Mouse (Mus musculus) forebrain, embryonic 11.5 days (tissue): Measurements from ENCODE around the gene Adh4. TPM values are rescaled to one million over a fixed set of nuclear protein-coding genes. Genes with fewer than 3 reads are reported as not detected.

ENCODE experiments used
- ATAC-seq: fragments of 200-750 bp; cut with Nextera tagmentation; replicated peaks from 2 replicates; pipeline ENCODE4 v1.8.0; 2017; ENCODE audit warnings: moderate TSS enrichment; ENCODE audit not compliant: low FRiP score
- DNase-seq: peaks from one replicate; pipeline ENCODE4 v3.0.0-alpha.2; 2017; ENCODE audit warnings: low spot score
- H3K27ac ChIP-seq: fragments of 300-500 bp; sonication (generic); 2 replicates; pipeline ENCODE4 v1.5.1; 2014; ENCODE audit warnings: low read depth, low read length
- H3K27me3 ChIP-seq: fragments of 300-500 bp; sonication (generic); 2 replicates; pipeline ENCODE4 v1.6.1; 2014; ENCODE audit warnings: mild to moderate bottlenecking, low read length, mixed read lengths; ENCODE audit not compliant: control insufficient read depth, insufficient read depth
- H3K36me3 ChIP-seq: fragments of 300-500 bp; sonication (generic); 2 replicates; pipeline ENCODE4 v1.6.1; 2014; ENCODE audit warnings: mild to moderate bottlenecking, low read length, moderate library complexity, mixed read lengths; ENCODE audit not compliant: control insufficient read depth, insufficient read depth
- H3K4me1 ChIP-seq: fragments of 300-500 bp; sonication (generic); replicated peaks from 2 replicates; pipeline ENCODE4 v1.6.1; 2014; ENCODE audit warnings: low read length, mixed read lengths; ENCODE audit not compliant: control insufficient read depth, insufficient read depth
- H3K4me2 ChIP-seq: fragments of 300-500 bp; sonication (generic); 2 replicates; pipeline ENCODE4 v1.6.1; 2014; ENCODE audit warnings: low read depth, mild to moderate bottlenecking, low read length, moderate library complexity, mixed read lengths; ENCODE audit not compliant: severe bottlenecking
- H3K4me3 ChIP-seq: fragments of 300-500 bp; sonication (generic); 2 replicates; pipeline ENCODE4 v1.5.1; 2014; ENCODE audit warnings: low read depth, low read length
- H3K9ac ChIP-seq: fragments of 300-500 bp; sonication (generic); 2 replicates; pipeline ENCODE4 v1.6.1; 2014; ENCODE audit warnings: low read length
- H3K9me3 ChIP-seq: fragments of 300-500 bp; sonication (generic); 2 replicates; pipeline ENCODE4 v1.6.1; 2016; ENCODE audit warnings: low read length, mixed read lengths; ENCODE audit not compliant: control insufficient read depth
- WGBS: fragments of 180-500 bp; shearing (Covaris S2); extraction: QIAGEN DNeasy Blood & Tissue Kit; methylation state at CpG from one replicate; pipeline ENCODE4 v1.1.7; 2014; 5-methylcytosine and 5-hydroxymethylcytosine counted together
- polyA plus RNA-seq: library from polyadenylated mRNA; unstranded; fragments of >200 nt; fragmentation: Nextera tagmentation; extraction: Ambion mirVana; gene quantifications from 2 replicates; pipeline ENCODE4 v1.2.1, GENCODE M21; 2014

The Adh4 gene
- polyA plus RNA-seq, 1 experiment from 2014 or later, result not detected

DNA sequence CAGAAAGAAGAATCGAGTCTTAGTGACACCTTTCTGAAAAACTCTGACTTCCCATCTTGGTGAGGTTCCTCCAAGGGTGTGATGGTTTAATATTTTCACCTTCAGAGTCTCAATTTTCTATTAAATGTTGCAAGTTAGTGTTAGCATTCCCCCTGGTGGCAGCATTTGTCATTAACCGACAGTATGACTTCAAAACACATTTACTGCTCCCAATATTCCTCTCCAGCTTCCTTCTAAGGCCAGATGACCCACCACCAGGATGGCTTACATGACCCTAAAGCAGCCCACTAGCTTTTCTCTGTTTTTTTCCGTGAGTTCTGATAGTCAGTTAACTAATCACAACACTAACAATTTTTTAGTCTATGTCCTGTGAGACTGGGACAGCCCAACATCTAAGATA, 9.9 kb upstream of the Adh4 start:
- no peak for DNase-seq
- no peak overlapping the region for H3K4me3 ChIP-seq
- WGBS, result 52% methylated on average over 3 of the region's 3 CpGs
- no peaks in the 10 kb centered on the region for H3K27me3 ChIP-seq
- H3K36me3 ChIP-seq, result no peaks in the 10 kb centered on the region
- H3K27ac ChIP-seq, result no peak overlapping the region
- H3K9me3 ChIP-seq, result no peaks in the 10 kb centered on the region
- no peaks in the 10 kb centered on the region for H3K4me1 ChIP-seq
- H3K9ac ChIP-seq, result no peak overlapping the region
- no peak for ATAC-seq
- H3K4me2 ChIP-seq, result no peak overlapping the region

DNA sequence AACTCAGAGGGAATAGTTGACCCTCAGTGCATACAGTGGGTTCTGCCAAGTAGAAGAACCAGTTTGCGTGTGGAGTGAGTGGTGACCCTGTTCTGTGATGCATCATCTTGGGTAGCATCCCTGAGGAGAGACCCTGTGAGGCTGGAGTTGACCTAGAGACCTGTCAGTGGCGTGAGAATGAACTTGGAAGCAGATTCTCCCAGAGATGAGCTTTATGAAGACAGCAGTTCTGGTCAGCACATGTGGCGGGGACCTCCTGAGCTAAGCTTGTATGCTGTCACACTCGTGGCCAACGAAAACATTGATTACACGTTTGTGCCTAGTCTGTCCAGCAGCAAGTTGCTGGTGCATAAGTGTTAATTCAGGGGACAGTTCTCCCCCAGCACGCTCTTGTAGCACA, 9.4 kb upstream of the Adh4 start:
- H3K4me1 ChIP-seq, result no peaks in the 10 kb centered on the region

DNA sequence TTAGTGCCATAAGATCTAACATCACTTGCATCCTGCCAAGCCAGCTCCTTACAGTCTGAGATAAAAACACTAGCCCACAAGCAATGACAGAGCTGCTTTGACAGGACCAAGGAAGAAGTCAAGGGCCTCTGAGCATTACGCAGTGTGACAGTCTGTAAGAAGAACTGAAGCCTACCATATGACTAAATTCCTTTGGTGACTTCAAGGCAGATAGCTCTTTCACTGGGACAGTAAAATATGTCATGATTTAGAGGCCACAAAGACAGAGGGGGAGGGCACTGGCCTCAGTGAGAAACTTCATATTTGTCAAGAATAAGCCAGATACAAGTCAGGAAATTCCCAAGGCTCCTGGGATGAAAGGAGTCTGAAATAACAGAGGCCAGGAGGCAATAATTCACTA, 7.3 kb upstream of the Adh4 start:
- H3K36me3 ChIP-seq, result no peaks in the 10 kb centered on the region

More for the DNA sequence above, 9.4 kb upstream of the Adh4 start:
- Histone ChIP-seq H3K4me2 (no peak overlapping the region), H3K9ac (no peak overlapping the region), H3K9me3 (no peaks in the 10 kb centered on the region), H3K27ac (no peak overlapping the region), H3K36me3 (no peaks in the 10 kb centered on the region), H3K4me3 (no peak overlapping the region), H3K27me3 (no peaks in the 10 kb centered on the region)
- no peak for DNase-seq
- WGBS, result 85% methylated on average over 7 of the region's 7 CpGs
- ATAC-seq, result no peak

DNA sequence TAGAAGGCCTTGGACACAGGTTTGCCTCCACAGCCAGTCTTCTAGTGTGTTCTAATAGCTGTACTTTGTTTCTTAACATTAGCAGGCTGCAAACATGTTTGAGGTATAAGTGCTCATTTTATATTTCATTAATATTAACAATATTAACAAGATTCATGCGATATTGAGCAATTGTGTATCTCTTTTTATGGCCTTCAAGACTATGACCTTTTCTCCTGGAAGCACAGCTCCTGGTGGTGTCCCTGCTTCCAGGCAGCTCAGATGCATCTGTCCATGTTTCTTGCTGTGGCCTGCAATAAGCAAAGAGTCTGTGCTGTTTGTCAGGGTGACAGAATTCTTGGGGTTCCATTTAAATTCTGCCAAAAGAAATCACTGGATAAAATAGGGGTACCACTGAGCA, 5.7 kb upstream of the Adh4 start:
- ATAC-seq (no peak), DNase-seq (no peak)
- Histone ChIP-seq H3K27me3 (no peaks in the 10 kb centered on the region), H3K4me1 (no peaks in the 10 kb centered on the region), H3K9me3 (no peaks in the 10 kb centered on the region), H3K4me3 (no peak overlapping the region), H3K4me2 (no peak overlapping the region), H3K9ac (no peak overlapping the region), H3K36me3 (no peaks in the 10 kb centered on the region), H3K27ac (no peak overlapping the region)
- 82% methylated on average over 1 of the region's 1 CpGs for WGBS

More for the DNA sequence above, 7.3 kb upstream of the Adh4 start:
- Histone ChIP-seq H3K4me2 (no peak overlapping the region), H3K9me3 (no peaks in the 10 kb centered on the region), H3K4me1 (no peaks in the 10 kb centered on the region), H3K9ac (no peak overlapping the region), H3K27ac (no peak overlapping the region), H3K27me3 (no peaks in the 10 kb centered on the region), H3K4me3 (no peak overlapping the region)
- no peak for ATAC-seq
- no peak for DNase-seq
- 94% methylated on average over 1 of the region's 1 CpGs for WGBS

DNA sequence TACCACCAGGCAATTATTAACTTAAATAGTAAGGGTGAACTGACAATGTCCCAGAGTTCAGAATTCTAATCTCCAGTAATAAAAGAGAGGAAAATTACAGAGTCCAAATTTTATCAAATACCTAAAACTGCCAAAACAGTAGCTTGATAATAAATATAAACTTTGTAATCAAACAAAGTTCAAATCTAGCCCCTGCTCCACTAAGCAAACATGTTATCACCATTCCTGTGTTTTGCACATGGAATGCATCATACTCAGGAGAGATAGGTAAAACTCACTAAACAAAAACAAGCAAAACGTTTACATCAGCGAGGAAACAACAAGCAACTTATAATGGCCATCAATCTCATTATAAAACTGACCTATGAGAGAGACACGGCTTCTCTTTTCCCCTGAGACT, 5.1 kb upstream of the Adh4 start:
- WGBS, result 81% methylated on average over 3 of the region's 3 CpGs
- Histone ChIP-seq H3K27me3 (no peaks in the 10 kb centered on the region), H3K4me1 (no peaks in the 10 kb centered on the region), H3K27ac (no peak overlapping the region), H3K9ac (no peak overlapping the region), H3K4me3 (no peak overlapping the region), H3K4me2 (no peak overlapping the region), H3K36me3 (no peaks in the 10 kb centered on the region), H3K9me3 (no peaks in the 10 kb centered on the region)
- ATAC-seq (no peak), DNase-seq (no peak)

DNA sequence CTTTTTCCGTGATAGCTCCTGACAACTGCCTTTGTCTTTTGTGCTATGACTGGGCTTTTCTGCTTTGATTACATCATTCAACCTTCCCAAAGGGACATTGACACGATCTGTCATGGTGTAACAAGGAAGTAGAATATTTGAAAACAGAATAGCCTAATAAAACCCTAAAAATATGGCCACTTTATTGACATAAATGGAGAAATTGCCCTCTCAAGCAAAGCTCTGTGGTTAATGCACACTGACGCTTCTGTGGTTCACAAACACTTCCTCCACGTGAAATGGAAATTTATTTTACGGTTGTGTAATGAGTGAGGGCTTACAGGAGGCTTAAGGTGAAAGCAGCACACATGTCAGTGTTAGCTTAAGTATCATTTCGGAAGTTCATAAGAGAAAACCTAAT, 4.1 kb downstream of the Adh4 start:
- Histone ChIP-seq H3K9me3 (no peaks in the 10 kb centered on the region), H3K4me2 (no peak overlapping the region), H3K4me1 (no peaks in the 10 kb centered on the region), H3K27me3 (no peaks in the 10 kb centered on the region), H3K9ac (no peak overlapping the region), H3K4me3 (no peak overlapping the region), H3K36me3 (no peaks in the 10 kb centered on the region), H3K27ac (no peak overlapping the region)
- 89% methylated on average over 6 of the region's 6 CpGs for WGBS
- ATAC-seq (no peak), DNase-seq (no peak)

DNA sequence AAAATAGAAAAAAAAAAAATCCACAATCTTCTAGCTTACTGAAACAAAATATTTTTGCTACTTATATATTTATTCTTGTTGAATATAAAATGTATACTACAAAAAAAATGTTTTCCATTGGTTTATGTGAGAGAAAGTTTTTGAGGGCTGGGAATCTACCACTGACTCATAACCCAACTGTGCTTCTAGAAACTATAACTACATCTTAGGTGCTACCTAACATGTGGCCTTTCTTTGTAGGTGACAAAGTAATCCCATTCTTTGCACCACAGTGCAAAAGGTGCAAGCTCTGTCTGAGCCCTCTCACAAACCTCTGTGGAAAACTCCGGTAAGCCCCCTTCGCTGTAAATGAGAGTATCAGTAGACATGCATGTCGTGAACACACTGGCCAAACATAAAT, 5.1 kb downstream of the Adh4 start:
- no peaks in the 10 kb centered on the region for H3K9me3 ChIP-seq
- ATAC-seq, result no peak
- H3K27ac ChIP-seq, result no peak overlapping the region
- H3K4me3 ChIP-seq, result no peak overlapping the region
- no peak overlapping the region for H3K4me2 ChIP-seq
- no peak for DNase-seq
- H3K9ac ChIP-seq, result no peak overlapping the region
- WGBS, result 92% methylated on average over 3 of the region's 3 CpGs
- no peaks in the 10 kb centered on the region for H3K27me3 ChIP-seq
- no peaks in the 10 kb centered on the region for H3K36me3 ChIP-seq
- no peaks in the 10 kb centered on the region for H3K4me1 ChIP-seq

DNA sequence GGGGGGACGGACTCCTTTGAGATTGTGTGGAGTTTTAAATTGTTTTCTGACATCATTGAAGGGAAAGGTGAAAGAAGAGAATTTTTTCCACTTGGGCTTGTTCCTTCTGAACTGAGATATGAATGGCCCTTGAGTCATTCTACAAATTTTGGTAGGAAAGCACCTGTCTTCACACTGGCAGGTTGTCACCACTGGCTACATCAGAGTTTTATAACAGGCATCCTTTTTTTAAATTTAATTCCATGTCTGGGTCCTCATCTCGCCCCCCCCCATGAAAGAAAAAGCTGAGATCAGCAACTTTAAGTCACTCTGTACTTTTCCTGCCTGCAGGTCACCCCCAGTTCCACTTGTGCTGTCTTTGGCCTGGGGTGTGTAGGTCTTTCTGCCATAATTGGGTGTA, 8.4 kb downstream of the Adh4 start:
- ATAC-seq (no peak), DNase-seq (no peak)
- H3K27ac ChIP-seq, result no peak overlapping the region
- no peaks in the 10 kb centered on the region for H3K4me1 ChIP-seq
- no peak overlapping the region for H3K4me2 ChIP-seq
- no peaks in the 10 kb centered on the region for H3K27me3 ChIP-seq
- no peak overlapping the region for H3K4me3 ChIP-seq
- WGBS, result 72% methylated on average over 2 of the region's 2 CpGs
- H3K9me3 ChIP-seq, result no peaks in the 10 kb centered on the region
- H3K9ac ChIP-seq, result no peak overlapping the region
- H3K36me3 ChIP-seq, result no peaks in the 10 kb centered on the region

DNA sequence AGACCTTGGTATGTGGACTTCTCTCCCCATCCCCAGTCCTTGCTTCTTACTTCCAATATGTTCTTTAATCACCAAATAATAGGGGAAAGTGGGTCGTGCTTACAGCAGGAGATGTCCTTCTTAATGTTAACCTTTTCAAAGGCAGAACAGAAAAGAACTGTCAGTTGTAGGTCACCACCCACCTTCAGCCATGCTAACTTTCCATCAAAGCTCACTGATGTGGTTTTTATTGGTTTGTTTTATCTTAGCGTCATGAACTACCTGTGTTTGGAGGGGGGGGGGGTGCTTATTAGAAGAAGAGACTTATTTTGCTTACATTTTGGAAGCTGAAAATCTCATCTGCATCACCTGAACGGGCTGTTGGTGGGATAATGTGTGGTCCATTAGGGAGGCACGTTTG, 9.0 kb downstream of the Adh4 start:
- Histone ChIP-seq H3K4me2 (no peak overlapping the region), H3K9me3 (no peaks in the 10 kb centered on the region), H3K36me3 (no peaks in the 10 kb centered on the region), H3K27ac (no peak overlapping the region), H3K27me3 (no peaks in the 10 kb centered on the region), H3K4me1 (no peaks in the 10 kb centered on the region), H3K9ac (no peak overlapping the region), H3K4me3 (no peak overlapping the region)
- ATAC-seq (no peak), DNase-seq (no peak)
- 85% methylated on average over 4 of the region's 4 CpGs for WGBS
